Mouse (Mus musculus): ENCODE data around the gene Bend3.

Bend3 gene

GRCm38 (mm10) chr10:43478751-43479435 is at the start of gene Bend3:
Gene Bend3, plus strand, starts transcription at chr10:43478831.
- DNase-seq (ENCODE audit: inconsistent ontology term) = peak; percentile 62

- peak; percentile 36 for DNase-seq (ENCODE audit: inconsistent ontology term)
Measured at GRCm38 (mm10) chr10:43430606-43431005, 48.0 kb upstream of the Bend3 start.

- DNase-seq (ENCODE audit: inconsistent ontology term) = no peak
Measured at GRCm38 (mm10) chr10:43434326-43434725, 44.3 kb upstream of the Bend3 start.

GRCm38 (mm10) chr10:43435757-43436156 is 42.9 kb upstream of the Bend3 start:
- DNase-seq (ENCODE audit: inconsistent ontology term) = no peak

GRCm38 (mm10) chr10:43439492-43439941 is 39.1 kb upstream of the Bend3 start:
- DNase-seq (ENCODE audit: inconsistent ontology term) = peak; percentile 90

- peak; percentile 93 for DNase-seq (ENCODE audit: inconsistent ontology term)
Measured at GRCm38 (mm10) chr10:43440050-43440449, 38.6 kb upstream of the Bend3 start.

- no peak for DNase-seq (ENCODE audit: inconsistent ontology term)
Measured at GRCm38 (mm10) chr10:43440981-43441740, 37.5 kb upstream of the Bend3 start.

- no peak for DNase-seq (ENCODE audit: inconsistent ontology term)
Measured at GRCm38 (mm10) chr10:43448656-43449055, 30.0 kb upstream of the Bend3 start.

GRCm38 (mm10) chr10:43451848-43452662 is 26.6 kb upstream of the Bend3 start:
- peak; percentile 65 for DNase-seq (ENCODE audit: inconsistent ontology term)

GRCm38 (mm10) chr10:43452663-43452996 is 26.0 kb upstream of the Bend3 start:
- DNase-seq (ENCODE audit: inconsistent ontology term) = no peak

GRCm38 (mm10) chr10:43454219-43454618 is 24.4 kb upstream of the Bend3 start:
- DNase-seq (ENCODE audit: inconsistent ontology term) = no peak

GRCm38 (mm10) chr10:43454671-43455070 is 24.0 kb upstream of the Bend3 start:
- no peak for DNase-seq (ENCODE audit: inconsistent ontology term)

GRCm38 (mm10) chr10:43462821-43463220 is 15.8 kb upstream of the Bend3 start:
- DNase-seq (ENCODE audit: inconsistent ontology term) = no peak

- DNase-seq (ENCODE audit: inconsistent ontology term) = no peak
Measured at GRCm38 (mm10) chr10:43463227-43463626, 15.4 kb upstream of the Bend3 start.

- DNase-seq (ENCODE audit: inconsistent ontology term) = no peak
Measured at GRCm38 (mm10) chr10:43466223-43466622, 12.4 kb upstream of the Bend3 start.

- no peak for DNase-seq (ENCODE audit: inconsistent ontology term)
Measured at GRCm38 (mm10) chr10:43467659-43468058, 11.0 kb upstream of the Bend3 start.

- no peak for DNase-seq (ENCODE audit: inconsistent ontology term)
Measured at GRCm38 (mm10) chr10:43468293-43468692, 10.3 kb upstream of the Bend3 start.

GRCm38 (mm10) chr10:43475376-43475775 is 3.3 kb upstream of the Bend3 start:
- no peak for DNase-seq (ENCODE audit: inconsistent ontology term)

GRCm38 (mm10) chr10:43477459-43477858 is 1.2 kb upstream of the Bend3 start:
- DNase-seq (ENCODE audit: inconsistent ontology term) = no peak

GRCm38 (mm10) chr10:43477865-43478681 is 558 bp upstream of the Bend3 start:
- peak; percentile 73 for DNase-seq (ENCODE audit: inconsistent ontology term)

GRCm38 (mm10) chr10:43479436-43480157 is 966 bp downstream of the Bend3 start:
- peak; percentile 91 for DNase-seq (ENCODE audit: inconsistent ontology term)
